11 mouse cellular contexts compared by ENCODE assay signal in the genomic region with DNA sequence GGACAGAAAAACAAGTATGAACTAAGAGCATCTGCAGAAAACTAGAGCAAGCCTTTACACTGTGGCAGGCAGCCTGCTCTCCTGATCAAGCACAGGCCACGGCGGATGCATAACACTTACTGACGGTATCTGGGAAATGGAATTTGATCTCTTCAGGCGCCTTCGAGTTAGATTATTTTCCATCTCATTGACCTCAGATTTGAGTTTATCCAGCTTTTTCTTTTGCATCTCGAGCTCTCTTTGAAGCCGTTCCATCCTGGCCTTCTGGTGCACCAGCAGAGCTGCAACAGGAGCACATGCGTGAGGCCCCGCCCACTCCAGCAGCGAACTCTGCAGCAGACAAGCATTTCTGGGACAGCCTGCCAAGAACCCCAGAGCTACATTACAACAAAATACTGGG. TPM values are rescaled to one million over a fixed set of nuclear protein-coding genes. Genes with fewer than 3 reads are reported as not detected.
A peak's percentile ranks its signal among the peaks of the same experiment; 100 is the strongest.
DNase-seq lines count a peak whose midpoint lies in the region; ATAC-seq and TF ChIP-seq lines count a peak whose summit lies in the region.
"Had no signal": no experiment of that assay in that cellular context is flagged by ENCODE, and none has a peak within 500 bp of the region (broad histone marks: within the 10 kb centered on the region; RNA-seq: fewer than 3 reads in every experiment).

No protein-coding gene starts in this region.

- H3K4me2 ChIP-seq in kidney, embryonic 14.5 days (replicated peaks; ENCODE audit: low read depth, low read length), result no peak overlapping the region

- peaks cover 56% of the 10 kb centered on the region for H3K36me3 ChIP-seq in kidney, embryonic 14.5 days (ENCODE audit: control insufficient read depth, insufficient read depth, low read length)
- peaks cover 61% of the 10 kb centered on the region for H3K36me3 ChIP-seq in thymus, adult 2 months (ENCODE audit: control insufficient read depth, insufficient read depth, low read length)
- peaks cover 72% of the 10 kb centered on the region for H3K36me3 ChIP-seq in limb, embryonic 10.5 days
- H3K36me3 ChIP-seq in heart, adult 2 months (ENCODE audit: control insufficient read depth, insufficient read depth, low read length), result peaks cover 2% of the 10 kb centered on the region

- no peak for TF ChIP-seq POLR2A in thymus, adult 2 months (IDR thresholded peaks at IDR 0.05; ENCODE audit: control insufficient read depth, extremely low read depth, insufficient read depth, low read length, poor library complexity)
- no peak for TF ChIP-seq POLR2A in heart, adult 2 months (IDR thresholded peaks at IDR 0.05; ENCODE audit: insufficient read depth, low read depth, low read length)

- intact Hi-C loops in heart, adult 2 months (cut with DNase I), result loop anchor here (5.0 kb wide), 1 partner anchor 46 kb away; the partner anchor contains the start of gene Tab2

- ATAC-seq in kidney, embryonic 14.5 days (ENCODE audit: low FRiP score, low TSS enrichment), result no peak

- no peaks in the 10 kb centered on the region for H3K9me3 ChIP-seq in kidney, embryonic 14.5 days (ENCODE audit: control insufficient read depth, low read length)
- H3K9me3 ChIP-seq in limb, embryonic 10.5 days (replicated peaks), result no peaks in the 10 kb centered on the region

- H3K4me3 ChIP-seq in kidney, embryonic 14.5 days (ENCODE audit: low read length), result no peak overlapping the region
- no peak overlapping the region for H3K4me3 ChIP-seq in thymus, adult 2 months (ENCODE audit: control insufficient read depth, insufficient read depth, low read length)
- no peak overlapping the region for H3K4me3 ChIP-seq in limb, embryonic 10.5 days
- no peak overlapping the region for H3K4me3 ChIP-seq in heart, adult 2 months
- H3K4me3 ChIP-seq: layer of hippocampus, adult 2 months had no signal

- TF ChIP-seq CTCF in thymus, adult 2 months (IDR thresholded peaks at IDR 0.05; ENCODE audit: borderline replicate concordance, control insufficient read depth, extremely low read depth, insufficient read depth, low read length, poor library complexity), result no peak
- no peak for TF ChIP-seq CTCF in heart, adult 2 months (IDR thresholded peaks at IDR 0.05)

- H3K4me1 ChIP-seq in kidney, embryonic 14.5 days (ENCODE audit: control insufficient read depth, insufficient read depth, low read length), result no peaks in the 10 kb centered on the region
- H3K4me1 ChIP-seq in thymus, adult 2 months (replicated peaks; ENCODE audit: control insufficient read depth, insufficient read depth, low read length), result no peaks in the 10 kb centered on the region
- no peaks in the 10 kb centered on the region for H3K4me1 ChIP-seq in limb, embryonic 10.5 days
- no peaks in the 10 kb centered on the region for H3K4me1 ChIP-seq in heart, adult 2 months (ENCODE audit: control insufficient read depth, insufficient read depth, low read length)

- TF ChIP-seq EP300 in heart, adult 2 months (IDR thresholded peaks at IDR 0.05; ENCODE audit: insufficient read depth, low read depth, low read length), result no peak

- 76% methylated on average over 10 of the region's 10 CpGs for WGBS in kidney, embryonic 14.5 days
- WGBS in thymus, adult 2 months, result 95% methylated on average over 10 of the region's 10 CpGs
- 89% methylated on average over 10 of the region's 10 CpGs for WGBS in limb, embryonic 10.5 days
- WGBS in heart, adult 2 months, result 68% methylated on average over 10 of the region's 10 CpGs

- H3K79me2 ChIP-seq in heart, adult 2 months (replicated peaks; ENCODE audit: control insufficient read depth, insufficient read depth, low read length), result 0 out of 2 replicates have a peak, but pooled peaks cover 3% of the 10 kb centered on the region

- DNase-seq in adrenal gland, postnatal 25 days, result peak; percentile 23
- no peak for DNase-seq in adrenal gland, postnatal 4 days (ENCODE audit: low spot score in 2 of 2)
- DNase-seq in kidney, postnatal 14 days, result peak; percentile 33
- peak; percentile 27 for DNase-seq in thymus, postnatal 4 days
- no peak for DNase-seq in thymus, adult 2 months
- no peak for DNase-seq in limb, embryonic 10.5 days (ENCODE audit: low spot score)
- DNase-seq in heart, adult 2 months, result no peak
- DNase-seq: gastrocnemius, postnatal 14 days; heart, postnatal 36 days had no signal

- H3K27ac ChIP-seq in kidney, embryonic 14.5 days (ENCODE audit: low read depth, low read length), result no peak overlapping the region
- no peak overlapping the region for H3K27ac ChIP-seq in thymus, adult 2 months (ENCODE audit: control insufficient read depth, insufficient read depth, low read length)
- no peak overlapping the region for H3K27ac ChIP-seq in limb, embryonic 10.5 days
- H3K27ac ChIP-seq in heart, adult 2 months, result no peak overlapping the region
- H3K27ac ChIP-seq: layer of hippocampus, adult 2 months had no signal

- H3K27me3 ChIP-seq in kidney, embryonic 14.5 days (ENCODE audit: control insufficient read depth, insufficient read depth, low read length), result no peaks in the 10 kb centered on the region
- no peaks in the 10 kb centered on the region for H3K27me3 ChIP-seq in thymus, adult 2 months (ENCODE audit: control insufficient read depth, insufficient read depth, low read length)
- H3K27me3 ChIP-seq in limb, embryonic 10.5 days (ENCODE audit: low read depth, poor library complexity, severe bottlenecking), result no peaks in the 10 kb centered on the region
- no peaks in the 10 kb centered on the region for H3K27me3 ChIP-seq in heart, adult 2 months (ENCODE audit: control insufficient read depth, insufficient read depth, low read length)

- H3K9ac ChIP-seq in kidney, embryonic 14.5 days (ENCODE audit: low read depth, low read length), result no peak overlapping the region
- H3K9ac ChIP-seq in heart, adult 2 months (ENCODE audit: low read depth, low read length), result no peak overlapping the region

RNA-seq across cellular contexts. Expression of gene Tab2, which starts 44.8 kb away (rescaled TPM):
- 56.6 and 60.7 TPM in 2 replicates for total RNA-seq in adrenal gland, postnatal 25 days (2021)
- 10 to 100 TPM; 81.0 to 85.8 TPM for total RNA-seq in adrenal gland, postnatal 4 days (2021)
- 32.6 and 34.3 TPM in 2 replicates for polyA plus RNA-seq in kidney, embryonic 14.5 days (2014; fragmentation: Nextera tagmentation; extraction: Ambion mirVana)
- 75.7 and 78.1 TPM in 2 replicates for polyA plus RNA-seq in thymus, adult 2 months (2012; rRNA removed)
- polyA plus RNA-seq in limb, embryonic 10.5 days (2016; fragmentation: Nextera tagmentation; extraction: Ambion mirVana), result 14.0 and 19.7 TPM in 2 replicates
- total RNA-seq in heart, adult 2 months (2021), result 10 to 100 TPM; 46.4 to 50.4 TPM
- polyA plus RNA-seq in heart, adult 2 months (2012; rRNA removed), result 32.2 and 54.3 TPM in 2 replicates

Comparison
In these comparisons a context has a peak if more than half of its experiments do, and no peak if none do; other contexts are left out.
1. DNase-seq: peak in adrenal gland, postnatal 25 days (single experiment), kidney, postnatal 14 days (single experiment) and thymus, postnatal 4 days (single experiment); none in adrenal gland, postnatal 4 days (0 of 2), thymus, adult 2 months (single experiment), limb, embryonic 10.5 days (single experiment) and heart, adult 2 months (0 of 2).